Mouse (Mus musculus): Measurements from ENCODE around the gene Fam162a.
"Not testable (repeated sequence)": the region's sequence is repeated elsewhere in the genome, so short reads cannot be mapped to it uniquely, and the experiment has no call there.

The Fam162a gene

DNA sequence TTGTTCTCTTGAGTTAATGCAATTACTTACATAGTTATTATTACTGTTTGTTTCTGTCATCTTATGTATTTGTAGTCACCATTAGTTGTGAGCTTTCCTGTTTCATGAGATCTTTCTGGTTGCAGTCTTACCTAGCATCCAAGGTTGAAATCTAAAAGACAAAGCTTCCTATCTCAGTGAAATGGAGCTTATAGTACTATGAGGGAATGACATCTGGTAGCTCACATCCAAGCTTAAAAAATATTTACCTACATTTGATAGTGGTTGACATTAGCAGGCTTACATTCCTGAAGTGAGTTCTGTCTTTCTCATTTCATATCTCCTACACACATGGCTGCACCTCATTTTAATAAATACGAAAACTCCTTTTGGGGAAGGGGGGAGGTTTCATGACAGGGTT, 55.1 kb downstream of the Fam162a start:
- ChIA-PET POLR2A (interaction anchor here in 2 of 4 experiments (0.9 to 2.8 kb wide), 5 partner anchors 29 to 56 kb away, joined by 3 to 10 read pairs (median 4); no protein-coding TSS in a partner anchor), CTCF (interaction anchor here in 1 of 4 experiments (0.6 kb wide), 1 partner anchor 29 kb away, joined by 3 read pairs; no protein-coding TSS in a partner anchor)

DNA sequence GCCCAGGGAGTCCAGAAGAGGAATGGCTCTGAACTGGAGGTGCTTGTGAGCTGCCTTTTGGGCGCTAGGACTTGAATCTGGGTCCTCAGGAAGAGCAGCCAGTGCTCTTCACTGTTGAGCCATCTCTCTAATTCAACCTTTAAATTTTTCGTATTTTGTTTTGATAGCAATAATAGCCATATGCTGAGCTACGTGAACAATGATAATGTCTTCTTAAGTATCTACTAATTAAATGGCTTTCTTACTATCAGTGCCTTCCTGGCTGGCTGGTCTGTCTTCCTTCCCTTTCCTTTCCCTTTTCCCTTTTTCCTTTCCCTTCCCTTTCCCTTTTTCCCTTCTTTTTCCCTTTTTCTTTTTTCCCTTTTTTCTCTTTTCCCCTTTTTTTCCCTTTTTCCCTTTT, 63.0 kb downstream of the Fam162a start:
- ChIA-PET CTCF (no interaction called here), POLR2A (interaction anchor here in 1 of 4 experiments (0.7 to 17.0 kb wide), 6 partner anchors 11 to 60 kb away, joined by 3 to 165 read pairs (median 3); no protein-coding TSS in a partner anchor)

DNA sequence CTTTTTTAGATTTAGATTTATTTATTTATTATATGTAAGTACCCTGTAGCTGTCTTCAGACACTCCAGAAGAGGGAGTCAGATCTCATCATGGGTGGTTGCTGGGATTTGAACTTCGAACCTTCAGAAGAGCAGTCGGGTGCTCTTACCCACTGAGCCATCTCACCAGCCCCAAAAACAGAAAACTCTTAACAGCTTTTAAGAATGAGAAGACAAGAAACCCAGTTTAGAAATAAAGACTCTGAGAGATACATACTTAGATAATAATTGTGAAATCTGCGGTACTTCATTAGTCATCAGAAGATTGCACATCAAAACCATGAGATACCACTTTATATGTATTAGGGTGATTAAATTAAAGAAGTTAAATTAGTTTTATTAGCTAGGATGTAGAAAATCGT, 72.5 kb downstream of the Fam162a start:
- POLR2A ChIA-PET: interaction anchor here in 2 of 4 experiments (0.5 to 17.0 kb wide), 5 partner anchors 13 to 72 kb away, joined by 3 to 165 read pairs (median 4); partner anchors contain the start of genes Ccdc58 (in 1 of the 2) and Fam162a (in 1 of the 2)
- CTCF ChIA-PET: not testable (repeated sequence)
